Mouse (Mus musculus) lung, adult 2 months (tissue): ENCODE measurements around the gene Gm5622. TPM values are rescaled to one million over a fixed set of nuclear protein-coding genes. Genes with fewer than 3 reads are reported as not detected.
"Not testable (repeated sequence)": the region's sequence is repeated elsewhere in the genome, so short reads cannot be mapped to it uniquely, and the experiment has no call there.

Experiments
- DNase-seq: peaks from one replicate; pipeline ENCODE4 v3.0.0; 2022
- H3K4me1 ChIP-seq: fragments of 200-500 bp; 2 replicates; pipeline ENCODE4 v1.6.1; 2011; ENCODE audit warnings: low read length; ENCODE audit not compliant: control insufficient read depth, insufficient read depth
- H3K4me3 ChIP-seq: fragments of 200-500 bp; replicated peaks from 2 replicates; pipeline ENCODE3; 2011; ENCODE audit warnings: low read depth, mild to moderate bottlenecking, control low read depth, low read length; ENCODE audit errors: extremely low read depth
- CTCF ChIP-seq: fragments of 200-500 bp; IDR thresholded peaks from 2 replicates; pipeline ENCODE4 v1.5.1; 2011; ENCODE audit warnings: mild to moderate bottlenecking, low read length, control low read depth; ENCODE audit not compliant: insufficient read depth
- POLR2A ChIP-seq: fragments of 200-500 bp; IDR thresholded peaks from 2 replicates; pipeline ENCODE4 v1.6.1; 2011; ENCODE audit warnings: low read depth, mild to moderate bottlenecking, control low read depth, low read length, borderline replicate concordance; ENCODE audit errors: extremely low read depth
- WGBS: fragments of 180-500 bp; shearing (Covaris S2); methylation state at CpG from one replicate; pipeline ENCODE4 v1.1.7; 2018; 5-methylcytosine and 5-hydroxymethylcytosine counted together
- polyA plus RNA-seq: library from polyadenylated mRNA; depleted of rRNA; stranded (reverse); fragments of >200 nt; gene quantifications from 2 replicates; pipeline ENCODE4 v1.2.3, GENCODE M21; 2012; rRNA removed

Gm5622 gene
- polyA plus RNA-seq: not detected in 2 replicates

DNA sequence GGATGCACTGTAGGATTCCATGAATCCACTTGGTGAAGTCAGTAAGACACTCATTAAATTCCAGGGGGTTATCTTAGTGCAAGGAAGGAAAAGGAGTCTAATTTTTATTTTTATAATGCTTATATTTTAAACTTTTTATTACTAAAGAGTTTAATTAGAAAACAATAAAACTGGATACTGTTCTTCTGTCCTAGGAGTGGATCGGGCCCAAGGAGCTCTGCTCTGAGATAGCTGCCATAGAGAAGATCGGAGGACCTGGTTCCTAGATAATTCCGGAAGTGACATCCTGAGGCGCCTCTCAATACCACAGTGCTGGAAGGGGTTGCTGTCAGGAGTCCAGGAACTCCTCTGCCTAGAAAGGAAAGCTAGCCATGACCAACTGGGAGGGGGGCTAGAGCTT, at the start of gene Gm5622:
TSS of gene Gm5622 (plus strand) at position 301 of the 400 bp plus-strand sequence.
- Histone ChIP-seq H3K4me3 (no peak within 1 kb of the TSS), H3K4me1 (no peaks in the 10 kb centered on the region)
- no peak for DNase-seq
- no peak for TF ChIP-seq POLR2A
- TF ChIP-seq CTCF: no peak
- WGBS: 86% methylated on average over 4 of the region's 4 CpGs

DNA sequence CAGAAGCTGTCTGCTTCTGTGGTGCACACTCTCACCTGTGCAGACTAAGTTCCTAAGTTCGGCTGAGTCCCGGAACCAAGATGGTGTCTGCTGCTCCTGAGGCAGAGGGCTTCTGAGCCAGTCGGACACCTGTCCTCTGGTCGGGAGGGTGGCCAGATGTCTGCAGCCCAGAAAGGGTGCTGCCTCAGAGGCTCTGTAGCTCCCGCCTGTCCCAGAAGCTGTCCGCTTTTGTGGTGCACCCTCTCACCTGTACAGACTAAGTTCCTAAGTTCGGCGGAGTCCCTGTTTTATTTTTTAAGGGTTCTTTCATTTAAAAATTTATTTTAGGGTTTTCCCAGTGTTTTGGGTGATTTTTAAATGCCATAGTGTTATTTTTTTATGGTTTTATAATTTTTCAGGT, 45.2 kb upstream of the Gm5622 start:
- TF ChIP-seq POLR2A: no peak
- TF ChIP-seq CTCF: no peak

DNA sequence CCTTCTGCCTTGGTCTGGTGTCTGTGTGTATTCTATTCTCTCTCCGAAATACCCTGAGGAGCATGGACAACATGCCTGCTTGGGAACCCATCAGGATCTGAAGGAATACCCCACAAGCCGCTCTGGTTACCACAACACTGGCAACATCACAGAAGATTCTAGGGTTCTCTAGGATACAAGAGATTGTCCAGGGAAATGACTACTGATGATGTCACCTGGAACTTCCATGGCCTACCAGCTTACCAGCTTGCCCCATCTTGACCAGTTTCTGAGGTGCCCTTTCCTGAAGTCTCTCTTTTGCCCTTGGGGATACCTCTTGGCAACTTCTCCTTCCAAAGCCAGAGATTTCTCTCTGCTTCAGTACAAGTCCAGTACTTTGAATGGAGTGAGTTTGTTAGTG, 21.4 kb downstream of the Gm5622 start, which contains the start of gene Gm17175:
TSS of gene Gm17175 (minus strand) at position 101 of the 400 bp plus-strand sequence.
- not testable (repeated sequence) for DNase-seq, H3K4me1 ChIP-seq, H3K4me3 ChIP-seq
- 79% methylated on average over 2 of the region's 2 CpGs for WGBS

More for the DNA sequence above, 45.2 kb upstream of the Gm5622 start:
- H3K4me1 ChIP-seq: no peaks in the 10 kb centered on the region
- no peak for DNase-seq
- WGBS: 92% methylated on average over 8 of the region's 8 CpGs
- no peak overlapping the region for H3K4me3 ChIP-seq

DNA sequence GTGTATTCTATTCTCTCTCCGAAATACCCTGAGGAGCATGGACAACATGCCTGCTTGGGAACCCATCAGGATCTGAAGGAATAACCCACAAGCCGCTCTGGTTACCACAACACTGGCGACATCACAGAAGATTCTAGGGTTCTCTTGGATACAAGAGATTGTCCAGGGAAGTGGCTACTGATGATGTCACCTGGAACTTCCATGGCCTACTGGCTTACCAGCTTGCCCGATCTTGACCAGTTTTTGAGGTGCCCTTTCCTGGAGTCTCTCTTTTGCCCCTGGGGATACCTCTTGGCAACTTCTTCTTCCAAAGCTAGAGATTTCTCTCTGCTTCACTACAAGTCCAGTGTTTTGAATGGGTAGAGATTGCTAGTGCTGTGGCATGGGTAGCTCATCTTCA, 39.4 kb downstream of the Gm5622 start, which contains the start of gene Gm17174:
TSS of gene Gm17174 (minus strand) at position 101 of the 400 bp plus-strand sequence.
- H3K4me3 ChIP-seq, H3K4me1 ChIP-seq, DNase-seq: not testable (repeated sequence)
- WGBS: 83% methylated on average over 4 of the region's 4 CpGs

DNA sequence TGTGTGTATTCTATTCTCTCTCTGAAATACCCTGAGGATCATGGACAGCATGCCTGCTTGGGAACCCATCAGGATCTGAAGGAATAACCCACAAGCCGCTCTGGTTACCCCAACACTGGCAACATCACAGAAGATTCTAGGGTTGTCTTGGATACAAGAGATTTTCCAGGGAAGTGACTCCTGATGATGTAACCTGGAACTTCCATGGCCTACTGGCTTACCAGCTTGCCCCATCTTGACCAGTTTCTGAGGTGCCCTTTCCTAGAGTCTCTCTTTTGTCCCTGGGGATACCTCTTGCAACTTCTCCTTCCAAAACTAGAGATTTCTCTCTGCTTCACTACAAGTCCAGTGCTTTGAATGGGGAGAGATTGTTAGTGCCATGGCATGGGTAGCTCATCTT, 58.6 kb downstream of the Gm5622 start, which contains the start of gene Gm17078:
TSS of gene Gm17078 (minus strand) at position 101 of the 400 bp plus-strand sequence.
- TF ChIP-seq POLR2A: no peak
- TF ChIP-seq CTCF: no peak
- DNase-seq: no peak
- no peaks in the 10 kb centered on the region for H3K4me1 ChIP-seq
- H3K4me3 ChIP-seq: no peak within 1 kb of the TSS
- WGBS: 73% methylated on average over 1 of the region's 1 CpGs

DNA sequence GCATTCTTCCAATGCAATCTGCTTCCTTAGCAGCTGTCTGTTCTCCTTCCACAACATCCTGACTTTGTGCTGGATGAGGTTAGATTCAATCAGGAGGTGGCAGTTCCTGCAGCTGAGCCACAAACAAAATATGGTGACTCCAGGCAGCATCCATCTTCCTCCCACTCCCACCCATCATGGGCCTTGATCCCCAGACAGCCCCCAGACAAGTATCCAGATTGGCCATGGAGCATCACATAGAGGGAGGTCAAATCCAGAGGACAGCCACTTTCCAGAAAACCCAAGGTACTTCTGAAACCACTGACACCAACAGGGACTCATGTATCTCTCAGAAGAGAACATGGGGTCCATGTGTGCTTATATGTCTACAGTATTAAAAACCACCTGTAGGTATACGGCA, 79.8 kb downstream of the Gm5622 start:
- peak; percentile 7 for DNase-seq
- 92% methylated on average over 1 of the region's 1 CpGs for WGBS
- H3K4me1 ChIP-seq: not testable (repeated sequence)

DNA sequence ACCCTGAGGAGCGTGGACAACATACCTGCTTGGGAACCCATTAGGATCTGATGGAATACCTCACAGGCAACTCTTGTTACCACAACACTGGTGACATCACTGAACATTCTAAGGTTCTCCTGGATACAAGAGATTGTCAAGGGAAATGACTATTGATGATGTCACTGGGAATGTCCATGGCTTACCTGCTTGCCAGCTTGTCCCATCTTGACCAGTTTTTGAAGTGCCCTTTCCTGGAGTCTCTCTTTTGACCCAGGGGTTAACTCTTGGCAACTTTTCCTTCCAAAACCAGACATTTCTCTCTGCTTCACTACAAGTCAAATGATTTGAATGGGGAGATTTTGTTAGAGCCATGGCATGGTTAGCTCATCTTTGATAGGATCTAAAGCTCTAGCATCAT, 83.0 kb downstream of the Gm5622 start, which contains the start of gene Gm4181:
TSS of gene Gm4181 (minus strand) at position 101 of the 400 bp plus-strand sequence.
- not testable (repeated sequence) for DNase-seq, H3K4me3 ChIP-seq, H3K4me1 ChIP-seq
- 67% methylated on average over 1 of the region's 1 CpGs for WGBS

More for the DNA sequence above, 79.8 kb downstream of the Gm5622 start:
- H3K4me3 ChIP-seq: not testable (repeated sequence)

DNA sequence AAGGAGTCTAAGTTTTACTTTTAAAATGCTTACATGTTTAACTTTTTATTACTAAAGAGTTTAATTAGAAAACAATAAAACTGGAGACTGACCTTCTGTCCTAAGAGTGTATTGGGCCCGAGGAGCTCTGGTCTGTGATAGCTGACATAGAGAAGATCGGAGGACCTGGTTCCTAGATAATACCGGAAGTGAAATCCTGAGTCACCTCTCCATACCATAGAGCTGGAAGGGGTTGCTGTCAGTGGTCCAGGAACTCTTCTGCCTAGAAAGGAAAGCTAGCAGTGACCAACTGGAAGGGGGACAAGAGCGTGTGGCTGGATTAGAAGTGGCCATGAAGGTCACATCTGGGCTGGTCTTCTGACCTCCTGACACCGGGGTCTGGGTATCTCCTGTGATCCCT, 124.7 kb downstream of the Gm5622 start:
- Histone ChIP-seq H3K4me3 (no peak overlapping the region), H3K4me1 (no peaks in the 10 kb centered on the region)
- no peak for TF ChIP-seq CTCF
- TF ChIP-seq POLR2A: no peak
- WGBS: 87% methylated on average over 5 of the region's 5 CpGs
- no peak for DNase-seq

DNA sequence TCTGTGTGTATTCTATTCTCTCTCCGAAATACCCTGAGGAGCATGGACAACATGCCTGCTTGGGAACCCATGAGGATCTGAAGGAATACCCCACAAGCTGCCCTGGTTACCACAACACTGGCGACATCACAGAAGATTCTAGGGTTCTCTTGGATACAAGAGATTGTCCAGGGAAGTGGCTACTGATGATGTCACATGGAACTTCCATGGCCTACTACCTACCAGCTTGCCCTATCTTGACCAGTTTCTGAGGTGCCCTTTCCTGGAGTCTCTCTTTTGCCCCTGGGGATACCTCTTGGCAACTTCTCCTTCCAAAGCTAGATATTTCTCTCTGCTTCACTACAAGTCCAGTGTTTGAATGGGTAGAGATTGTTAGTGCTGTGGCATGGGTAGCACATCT, 142.8 kb downstream of the Gm5622 start, which contains the start of gene Gm17079:
TSS of gene Gm17079 (minus strand) at position 101 of the 400 bp plus-strand sequence.
- not testable (repeated sequence) for H3K4me1 ChIP-seq, H3K4me3 ChIP-seq, DNase-seq
- 56% methylated on average over 2 of the region's 2 CpGs for WGBS

Other genes with a start within 250 kb of the Gm5622 start
- gene Gm7247, start 191.0 kb upstream of the Gm5622 start, polyA plus RNA-seq: not detected in 2 replicates
- gene Vmn2r88, start 142.0 kb upstream of the Gm5622 start, polyA plus RNA-seq: not detected in 2 replicates
- gene Vmn2r89, start 100.9 kb upstream of the Gm5622 start, polyA plus RNA-seq: not detected in 2 replicates
- gene Gm17175, start 21.3 kb downstream of the Gm5622 start, polyA plus RNA-seq: not detected in 2 replicates
- gene Gm17174, start 39.3 kb downstream of the Gm5622 start, polyA plus RNA-seq: not detected in 2 replicates
- gene Gm17078, start 58.5 kb downstream of the Gm5622 start, polyA plus RNA-seq: not detected in 2 replicates
- not detected in 2 replicates for gene Gm4181, start 82.9 kb downstream of the Gm5622 start, polyA plus RNA-seq
- gene Gm17079, start 142.7 kb downstream of the Gm5622 start, polyA plus RNA-seq: not detected in 2 replicates
- gene Gm5800, start 164.4 kb downstream of the Gm5622 start, polyA plus RNA-seq: not detected in 2 replicates
- gene Ang4, start 220.8 kb downstream of the Gm5622 start, polyA plus RNA-seq: not detected in 2 replicates
- gene AY358078, start 247.3 kb downstream of the Gm5622 start, polyA plus RNA-seq: not detected in 2 replicates